Mouse (Mus musculus) embryonic stem cell, embryonic (primary cell): ENCODE measurements around the gene Cirbp.

ENCODE experiments used
- CTCF ChIA-PET, 4 experiments: fragments of 300-600 bp in 2 of 4; fragments of 350-600 bp in 2 of 4; sonication (Branson Sonifier 250); formaldehyde crosslinking; loops; one replicate each; lab custom pipeline; 2022; ENCODE audit warnings: inconsistent platforms in 2 of 4; lab: Charles Lee
- POLR2A ChIA-PET, 4 experiments: fragments of 300-600 bp in 2 of 4; fragments of 350-600 bp in 2 of 4; sonication (Branson Sonifier 250); formaldehyde crosslinking; loops; one replicate each; lab custom pipeline; 2022; ENCODE audit warnings: antibody characterized with exemption in 4 of 4, inconsistent platforms in 1 of 4; lab: Charles Lee

Gene Cirbp

GRCm38 (mm10) chr10:80143664-80144063 is 22.1 kb upstream of the Cirbp start:
- POLR2A ChIA-PET, result interaction anchor here in 3 of 4 experiments (0.7 to 8.7 kb wide), 18 partner anchors 10 to 257 kb away, joined by 3 to 161 read pairs (median 5); partner anchors contain the start of genes 1600002K03Rik (in 2 of the 3) and Cirbp (in 2 of the 3)
- CTCF ChIA-PET, result interaction anchor here in 3 of 4 experiments (0.9 to 1.6 kb wide), 7 partner anchors 15 to 230 kb away, joined by 3 to 10 read pairs (median 5); partner anchors contain the start of genes Cirbp (in 2 of the 3) and Wdr18 (in 1 of the 3)

GRCm38 (mm10) chr10:80144159-80144558 is 21.6 kb upstream of the Cirbp start:
- ChIA-PET POLR2A (interaction anchor here in 3 of 4 experiments (0.9 to 8.7 kb wide), 13 partner anchors 10 to 257 kb away, joined by 3 to 161 read pairs (median 6); partner anchors contain the start of genes 1600002K03Rik (in 2 of the 3) and Cirbp (in 1 of the 3)), CTCF (interaction anchor here in 3 of 4 experiments (0.7 to 1.6 kb wide), 4 partner anchors 15 to 159 kb away, joined by 3 to 8 read pairs (median 4); partner anchors contain the start of gene Cirbp (in 1 of the 3))

- ChIA-PET POLR2A (interaction anchor here in 3 of 4 experiments (0.6 to 12.6 kb wide), 24 partner anchors 10 to 365 kb away, joined by 3 to 321 read pairs (median 4); partner anchors contain the start of genes 1600002K03Rik (in 2 of the 3), Cirbp (in 2 of the 3), Mum1 (in 1 of the 3) and Ptbp1 (in 1 of the 3)), CTCF (interaction anchor here (0.6 to 5.2 kb wide), 26 partner anchors 12 to 650 kb away, joined by 3 to 98 read pairs (median 4); partner anchors contain the start of genes Cirbp (in 2 of the 4), Arid3a (in 1 of the 4), Mbd3 (in 1 of the 4) and Wdr18 (in 1 of the 4))
Observed at GRCm38 (mm10) chr10:80144864-80145838, 20.6 kb upstream of the Cirbp start.

GRCm38 (mm10) chr10:80145896-80146295 is 19.9 kb upstream of the Cirbp start:
- CTCF ChIA-PET, result interaction anchor here (0.6 to 5.2 kb wide), 26 partner anchors 11 to 651 kb away, joined by 3 to 98 read pairs (median 4); partner anchors contain the start of genes Cirbp (in 2 of the 4), Arid3a (in 1 of the 4), Mbd3 (in 1 of the 4) and Wdr18 (in 1 of the 4)
- POLR2A ChIA-PET, result interaction anchor here in 3 of 4 experiments (0.6 to 12.6 kb wide), 19 partner anchors 9 to 365 kb away, joined by 3 to 321 read pairs (median 4); partner anchors contain the start of genes 1600002K03Rik (in 2 of the 3), Cirbp (in 2 of the 3), Mum1 (in 1 of the 3) and Ptbp1 (in 1 of the 3)

GRCm38 (mm10) chr10:80146568-80147011 is 19.2 kb upstream of the Cirbp start:
- CTCF ChIA-PET, result interaction anchor here in 3 of 4 experiments (0.8 to 5.2 kb wide), 8 partner anchors 13 to 227 kb away, joined by 3 to 98 read pairs (median 12); partner anchors contain the start of gene Cirbp (in 2 of the 3)
- POLR2A ChIA-PET, result interaction anchor here in 3 of 4 experiments (1.0 to 12.6 kb wide), 10 partner anchors 9 to 227 kb away, joined by 3 to 321 read pairs (median 14); partner anchors contain the start of genes 1600002K03Rik (in 2 of the 3), Cirbp (in 2 of the 3) and Mum1 (in 1 of the 3)

- POLR2A ChIA-PET, result interaction anchor here (0.6 to 12.6 kb wide), 18 partner anchors 9 to 507 kb away, joined by 3 to 321 read pairs (median 14); partner anchors contain the start of genes 1600002K03Rik (in 2 of the 4), Cirbp (in 2 of the 4) and Tmem259 (in 1 of the 4)
- CTCF ChIA-PET, result interaction anchor here in 3 of 4 experiments (0.6 to 5.2 kb wide), 7 partner anchors 17 to 306 kb away, joined by 4 to 98 read pairs (median 8); partner anchors contain the start of genes Cirbp (in 2 of the 3) and Med16 (in 1 of the 3)
Observed at GRCm38 (mm10) chr10:80147146-80147718, 18.6 kb upstream of the Cirbp start.

GRCm38 (mm10) chr10:80147719-80148601 is 17.8 kb upstream of the Cirbp start, which contains the start of gene Midn:
Midn (plus strand) TSS chr10:80148272.
- CTCF ChIA-PET, result interaction anchor here (0.5 to 5.2 kb wide), 21 partner anchors 9 to 472 kb away, joined by 3 to 98 read pairs (median 5); partner anchors contain the start of genes Cirbp (in 3 of the 4), Med16 (in 1 of the 4) and Tmem259 (in 1 of the 4)
- POLR2A ChIA-PET, result interaction anchor here (0.6 to 12.6 kb wide), 34 partner anchors 8 to 528 kb away, joined by 3 to 321 read pairs (median 6); partner anchors contain the start of genes 1600002K03Rik (in 2 of the 4), Cirbp (in 1 of the 4), Mum1 (in 1 of the 4) and Pcsk4 (in 1 of the 4)

GRCm38 (mm10) chr10:80148610-80149290 is 17.0 kb upstream of the Cirbp start:
- ChIA-PET POLR2A (interaction anchor here (0.6 to 12.6 kb wide), 44 partner anchors 8 to 528 kb away, joined by 3 to 321 read pairs (median 4); partner anchors contain the start of genes 1600002K03Rik (in 2 of the 4), Tmem259 (in 2 of the 4), Cirbp (in 1 of the 4) and Mum1 (in 1 of the 4)), CTCF (interaction anchor here (0.5 to 5.2 kb wide), 29 partner anchors 9 to 471 kb away, joined by 3 to 98 read pairs (median 3); partner anchors contain the start of genes Cirbp (in 2 of the 4), Med16 (in 1 of the 4), Mum1 (in 1 of the 4) and Rexo1 (in 1 of the 4))

- CTCF ChIA-PET, result interaction anchor here (0.5 to 5.2 kb wide), 20 partner anchors 10 to 412 kb away, joined by 3 to 98 read pairs (median 4); partner anchors contain the start of genes Cirbp (in 2 of the 4), Mum1 (in 1 of the 4), Rexo1 (in 1 of the 4) and Tmem259 (in 1 of the 4)
Observed at GRCm38 (mm10) chr10:80149291-80150225, 16.2 kb upstream of the Cirbp start.

GRCm38 (mm10) chr10:80150226-80151210 is 15.3 kb upstream of the Cirbp start:
- ChIA-PET CTCF (interaction anchor here in 3 of 4 experiments (0.8 to 5.2 kb wide), 9 partner anchors 9 to 1139 kb away, joined by 3 to 98 read pairs (median 5); partner anchors contain the start of gene Cirbp (in 1 of the 3)), POLR2A (interaction anchor here (0.6 to 12.6 kb wide), 34 partner anchors 8 to 370 kb away, joined by 3 to 321 read pairs (median 4); partner anchors contain the start of genes Gamt (in 3 of the 4), 1600002K03Rik (in 2 of the 4), Cirbp (in 2 of the 4) and Dazap1 (in 2 of the 4))

More at GRCm38 (mm10) chr10:80149291-80150225, 16.2 kb upstream of the Cirbp start:
- POLR2A ChIA-PET, result interaction anchor here (0.6 to 12.6 kb wide), 39 partner anchors 7 to 527 kb away, joined by 3 to 321 read pairs (median 4); partner anchors contain the start of genes 1600002K03Rik (in 2 of the 4), Tmem259 (in 2 of the 4), Wdr18 (in 2 of the 4) and Cirbp (in 1 of the 4)

- ChIA-PET CTCF (interaction anchor here (0.7 to 2.5 kb wide), 9 partner anchors 8 to 1138 kb away, joined by 3 to 21 read pairs (median 5); partner anchors contain the start of gene Cirbp (in 1 of the 4)), POLR2A (interaction anchor here (0.6 to 12.6 kb wide), 29 partner anchors 7 to 470 kb away, joined by 3 to 321 read pairs (median 3); partner anchors contain the start of genes Gamt (in 3 of the 4), 1600002K03Rik (in 2 of the 4), Cirbp (in 2 of the 4) and Dazap1 (in 2 of the 4))
Observed at GRCm38 (mm10) chr10:80151211-80152034, 14.4 kb upstream of the Cirbp start.
